Mouse (Mus musculus): ENCODE results near the gene Akip1. TPM values are rescaled to one million over a fixed set of nuclear protein-coding genes. Genes with fewer than 3 reads are reported as not detected.

Gene Akip1
- polyA plus RNA-seq, 1 experiment from 2014 or later: 18.5 TPM

DNA sequence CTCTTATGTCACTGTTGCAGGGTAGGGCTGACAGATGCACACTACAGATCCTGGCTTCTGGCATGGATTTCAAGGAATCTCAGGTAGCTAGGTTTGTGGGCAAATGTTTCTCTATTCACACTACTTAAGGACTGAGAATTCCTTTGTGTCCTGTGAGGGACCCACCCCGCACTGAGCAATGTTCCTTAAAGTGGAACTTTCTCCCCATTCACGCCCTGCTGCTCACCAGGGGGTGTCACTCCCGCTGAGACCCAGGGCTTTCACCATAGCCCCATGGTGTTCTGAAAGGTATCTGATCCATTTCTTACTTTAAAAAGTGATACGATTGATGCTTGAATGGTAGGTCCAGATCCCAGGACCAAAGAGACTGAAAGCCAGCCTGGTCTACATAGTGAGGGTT, 769 bp upstream of the Akip1 start:
- 0 out of 2 replicates have a peak, but pooled peaks cover 3% of the 10 kb centered on the region for H3K27me3 ChIP-seq (replicated peaks; ENCODE audit: control insufficient read depth, insufficient read depth, low read length)
- no peaks in the 10 kb centered on the region for H3K36me3 ChIP-seq (ENCODE audit: control insufficient read depth, insufficient read depth, low read length)
- peak overlapping the region; percentile 60; the same call in 1 of the 2 replicates for H3K4me3 ChIP-seq (ENCODE audit: low read depth, low read length)
- no peak overlapping the region for H3K9ac ChIP-seq (ENCODE audit: low read length)
- H3K4me2 ChIP-seq (ENCODE audit: low read length): peak overlapping the region; percentile 67
- no peak for DNase-seq (ENCODE audit: low spot score)
- H3K27ac ChIP-seq (ENCODE audit: low read depth, low read length): no peak overlapping the region
- peaks cover 2% of the 10 kb centered on the region; the same call in 1 of the 2 replicates for H3K4me1 ChIP-seq (ENCODE audit: control insufficient read depth, insufficient read depth, low read length)
- ATAC-seq: no peak
- 37% methylated on average over 4 of the region's 4 CpGs for WGBS
- H3K9me3 ChIP-seq (replicated peaks; ENCODE audit: control insufficient read depth, low read length): no peaks in the 10 kb centered on the region

DNA sequence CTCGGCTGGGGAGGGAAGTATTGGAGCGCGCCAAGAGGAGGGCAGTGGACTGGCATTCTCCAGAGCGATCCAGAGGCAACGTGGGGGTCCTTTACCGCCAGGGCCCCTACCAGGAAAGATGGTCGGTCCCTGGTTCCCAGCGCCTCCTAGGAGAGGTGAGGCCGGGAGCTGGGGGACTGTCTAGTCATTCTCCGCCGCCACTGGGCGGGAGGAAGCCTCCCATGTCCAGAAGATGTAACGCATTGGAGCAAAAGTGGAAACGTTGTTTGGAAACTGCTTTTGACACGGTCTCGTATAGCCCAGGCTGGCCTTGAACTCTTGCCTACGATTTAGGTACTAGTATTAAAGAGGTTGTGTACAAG, 507 bp downstream of the Akip1 start:
- 0 out of 2 replicates have a peak, but pooled peaks cover 3% of the 10 kb centered on the region for H3K27me3 ChIP-seq (replicated peaks; ENCODE audit: control insufficient read depth, insufficient read depth, low read length)
- 3% methylated on average over 17 of the region's 17 CpGs for WGBS
- DNase-seq (ENCODE audit: low spot score): no peak

DNA sequence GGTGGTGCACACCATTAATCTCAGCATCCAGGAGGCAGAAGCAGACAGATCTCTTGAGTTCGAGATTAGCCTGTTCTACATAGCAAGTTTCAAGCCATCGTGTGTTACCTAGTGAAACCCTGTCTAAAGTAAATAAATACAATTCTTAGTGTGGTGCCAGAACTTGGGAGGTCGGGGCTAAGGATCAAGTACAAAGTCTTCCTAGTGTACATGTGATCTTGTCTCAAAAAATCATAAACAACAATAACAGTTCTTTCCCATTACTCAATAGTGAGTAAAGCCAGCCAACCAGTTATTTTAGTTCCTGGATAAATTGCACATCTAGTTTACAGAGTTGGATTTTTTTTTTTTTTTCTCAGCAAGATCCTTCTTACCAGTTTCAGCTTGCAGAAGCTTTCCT, 971 bp downstream of the Akip1 start:
- no peak overlapping the region for H3K27ac ChIP-seq (ENCODE audit: low read depth, low read length)

More for the DNA sequence above, 507 bp downstream of the Akip1 start:
- Histone ChIP-seq H3K9me3 (replicated peaks; ENCODE audit: control insufficient read depth, low read length) (no peaks in the 10 kb centered on the region), H3K4me2 (ENCODE audit: low read length) (peak overlapping the region; percentile 67), H3K36me3 (ENCODE audit: control insufficient read depth, insufficient read depth, low read length) (peaks cover 3% of the 10 kb centered on the region; the same call in 1 of the 2 replicates), H3K27ac (ENCODE audit: low read depth, low read length) (no peak overlapping the region), H3K9ac (ENCODE audit: low read length) (peak overlapping the region; percentile 75), H3K4me3 (ENCODE audit: low read depth, low read length) (peak overlapping the region; percentile 60), H3K4me1 (ENCODE audit: control insufficient read depth, insufficient read depth, low read length) (peaks cover 2% of the 10 kb centered on the region; the same call in 1 of the 2 replicates)
- no peak; the same call in 1 of the 2 replicates for ATAC-seq

DNA sequence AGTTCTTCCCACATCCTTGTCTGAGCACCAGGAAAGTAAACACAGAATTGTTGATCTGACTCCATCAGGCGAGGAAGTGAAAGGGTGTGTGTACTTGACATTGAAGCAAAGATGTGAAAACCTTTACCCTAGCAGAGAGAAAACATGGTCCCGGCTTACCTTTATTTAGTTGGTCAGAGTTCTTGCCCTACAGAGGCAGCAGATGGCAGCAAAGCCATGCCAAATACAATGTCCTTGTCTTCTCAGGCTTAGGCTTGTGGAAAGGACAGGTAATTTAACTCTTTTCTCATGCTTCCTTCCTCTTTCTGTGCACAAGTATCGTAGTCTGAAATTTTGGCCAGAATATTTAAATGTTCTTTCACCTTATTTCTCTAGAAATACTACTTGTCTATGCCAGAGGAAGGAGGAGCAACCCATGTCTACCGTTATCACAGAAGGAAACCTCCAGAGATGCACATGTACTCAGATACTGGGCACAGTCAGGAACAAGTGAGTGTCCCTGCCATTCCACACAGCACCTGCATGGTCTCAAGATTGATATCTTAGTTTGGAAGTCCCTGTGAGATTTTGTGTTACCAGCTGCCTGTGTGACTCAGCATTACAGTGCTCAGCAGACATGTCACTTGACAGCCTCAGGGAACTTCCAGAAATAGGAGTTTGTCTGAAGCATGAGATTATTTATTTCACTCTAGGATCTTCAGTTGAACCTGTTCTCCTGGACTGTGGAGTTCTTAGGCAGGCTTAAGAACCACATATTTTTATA, 3.7 kb downstream of the Akip1 start:
- Histone ChIP-seq H3K27me3 (replicated peaks; ENCODE audit: control insufficient read depth, insufficient read depth, low read length) (0 out of 2 replicates have a peak, but pooled peaks cover 3% of the 10 kb centered on the region), H3K9ac (ENCODE audit: low read length) (no peak overlapping the region), H3K4me2 (ENCODE audit: low read length) (no peak overlapping the region), H3K36me3 (ENCODE audit: control insufficient read depth, insufficient read depth, low read length) (peaks cover 20% of the 10 kb centered on the region), H3K27ac (ENCODE audit: low read depth, low read length) (no peak overlapping the region), H3K4me1 (ENCODE audit: control insufficient read depth, insufficient read depth, low read length) (peaks cover 2% of the 10 kb centered on the region; the same call in 1 of the 2 replicates), H3K9me3 (replicated peaks; ENCODE audit: control insufficient read depth, low read length) (no peaks in the 10 kb centered on the region), H3K4me3 (ENCODE audit: low read depth, low read length) (no peak overlapping the region)
- DNase-seq (ENCODE audit: low spot score) (peak; percentile 68), ATAC-seq (no peak)
- WGBS: 58% methylated on average over 4 of the region's 4 CpGs

More for the DNA sequence above, 971 bp downstream of the Akip1 start:
- no peak for ATAC-seq
- DNase-seq (ENCODE audit: low spot score): no peak
- Histone ChIP-seq H3K4me2 (ENCODE audit: low read length) (peak overlapping the region; percentile 67), H3K4me1 (ENCODE audit: control insufficient read depth, insufficient read depth, low read length) (peaks cover 2% of the 10 kb centered on the region; the same call in 1 of the 2 replicates), H3K9ac (ENCODE audit: low read length) (no peak overlapping the region), H3K4me3 (ENCODE audit: low read depth, low read length) (peak overlapping the region; percentile 60; the same call in 1 of the 2 replicates), H3K27me3 (replicated peaks; ENCODE audit: control insufficient read depth, insufficient read depth, low read length) (0 out of 2 replicates have a peak, but pooled peaks cover 3% of the 10 kb centered on the region), H3K36me3 (ENCODE audit: control insufficient read depth, insufficient read depth, low read length) (peaks cover 7% of the 10 kb centered on the region; the same call in 1 of the 2 replicates), H3K9me3 (replicated peaks; ENCODE audit: control insufficient read depth, low read length) (no peaks in the 10 kb centered on the region)
- WGBS: 72% methylated on average over 3 of the region's 3 CpGs

DNA sequence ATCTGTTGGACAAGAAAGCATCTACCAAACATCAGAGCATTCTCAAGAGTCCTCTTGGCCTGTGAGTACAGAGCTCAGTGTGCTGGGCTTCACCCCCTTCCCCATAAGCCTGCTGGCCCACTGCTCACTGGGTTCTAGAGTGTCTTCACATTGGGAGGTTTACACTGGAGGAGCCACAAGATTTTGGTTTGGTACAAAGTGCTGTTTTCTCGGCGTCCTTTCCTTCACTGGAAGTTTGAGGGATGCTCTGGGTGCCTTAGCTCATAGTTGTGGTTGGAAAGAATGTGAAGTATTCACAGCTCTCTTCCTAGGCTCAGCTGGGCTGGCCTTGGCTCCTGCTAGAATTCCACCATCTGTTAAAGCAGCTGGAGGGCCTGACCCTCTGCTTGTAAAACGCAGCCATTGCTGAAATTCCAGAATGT, 5.5 kb downstream of the Akip1 start:
- H3K9ac ChIP-seq (ENCODE audit: low read length): no peak overlapping the region
- 83% methylated on average over 3 of the region's 3 CpGs for WGBS
- H3K27ac ChIP-seq (ENCODE audit: low read depth, low read length): no peak overlapping the region
- no peak for ATAC-seq
- H3K36me3 ChIP-seq (ENCODE audit: control insufficient read depth, insufficient read depth, low read length): peaks cover 25% of the 10 kb centered on the region
- DNase-seq (ENCODE audit: low spot score): no peak
- no peak overlapping the region for H3K4me2 ChIP-seq (ENCODE audit: low read length)
- H3K4me3 ChIP-seq (ENCODE audit: low read depth, low read length): no peak overlapping the region
- H3K4me1 ChIP-seq (ENCODE audit: control insufficient read depth, insufficient read depth, low read length): no peaks in the 10 kb centered on the region
- no peaks in the 10 kb centered on the region for H3K9me3 ChIP-seq (replicated peaks; ENCODE audit: control insufficient read depth, low read length)
- no peaks in the 10 kb centered on the region for H3K27me3 ChIP-seq (replicated peaks; ENCODE audit: control insufficient read depth, insufficient read depth, low read length)

DNA sequence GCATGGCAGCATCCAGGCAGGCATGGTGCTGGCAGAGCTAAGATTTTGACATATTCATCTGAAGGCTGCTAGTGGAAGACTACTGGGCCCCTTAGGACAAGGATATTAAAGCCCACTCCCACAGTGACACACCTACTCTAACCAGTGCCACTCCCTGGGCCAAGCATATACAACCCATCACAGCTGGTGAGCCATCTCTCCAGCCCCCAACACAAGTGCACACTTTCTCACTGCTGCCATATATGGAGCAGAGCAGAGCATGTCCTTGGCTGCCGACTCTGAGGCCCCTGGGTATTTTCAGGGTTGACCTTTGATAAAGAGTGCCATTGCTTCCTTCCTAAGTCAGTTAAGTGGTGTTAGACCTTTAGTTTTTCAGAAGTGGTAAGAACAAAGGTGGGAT, 6.6 kb downstream of the Akip1 start:
- ATAC-seq (no peak), DNase-seq (ENCODE audit: low spot score) (no peak)
- Histone ChIP-seq H3K9ac (ENCODE audit: low read length) (no peak overlapping the region), H3K4me3 (ENCODE audit: low read depth, low read length) (no peak overlapping the region), H3K9me3 (replicated peaks; ENCODE audit: control insufficient read depth, low read length) (no peaks in the 10 kb centered on the region), H3K27ac (ENCODE audit: low read depth, low read length) (no peak overlapping the region), H3K4me1 (ENCODE audit: control insufficient read depth, insufficient read depth, low read length) (no peaks in the 10 kb centered on the region), H3K27me3 (replicated peaks; ENCODE audit: control insufficient read depth, insufficient read depth, low read length) (no peaks in the 10 kb centered on the region), H3K4me2 (ENCODE audit: low read length) (no peak overlapping the region), H3K36me3 (ENCODE audit: control insufficient read depth, insufficient read depth, low read length) (peaks cover 25% of the 10 kb centered on the region)
- 92% methylated on average over 1 of the region's 1 CpGs for WGBS

DNA sequence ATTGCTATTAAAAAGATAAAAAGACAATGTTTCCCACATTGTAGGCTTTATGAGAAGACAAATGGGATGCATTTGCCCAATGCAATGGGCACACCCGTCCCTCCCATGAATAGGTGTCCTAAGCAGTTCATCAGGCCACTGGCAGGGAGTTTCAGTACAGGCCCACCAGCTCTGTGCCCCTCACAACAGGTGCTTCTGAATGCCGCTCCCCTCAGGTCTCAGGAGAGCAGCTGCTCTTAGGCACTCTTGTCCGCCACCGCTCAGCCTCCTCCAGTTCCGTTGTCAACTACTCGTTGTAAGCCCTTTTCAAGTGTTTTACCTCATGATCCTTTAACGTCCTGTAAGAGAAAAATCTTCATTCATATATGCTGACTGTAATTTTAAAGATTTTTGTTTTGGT, 8.7 kb downstream of the Akip1 start:
- no peak overlapping the region for H3K27ac ChIP-seq (ENCODE audit: low read depth, low read length)
- H3K4me3 ChIP-seq (ENCODE audit: low read depth, low read length): no peak overlapping the region
- no peak overlapping the region for H3K9ac ChIP-seq (ENCODE audit: low read length)
- DNase-seq (ENCODE audit: low spot score) (no peak), ATAC-seq (no peak)
- H3K4me2 ChIP-seq (ENCODE audit: low read length): no peak overlapping the region
- no peaks in the 10 kb centered on the region for H3K9me3 ChIP-seq (replicated peaks; ENCODE audit: control insufficient read depth, low read length)
- WGBS: 87% methylated on average over 7 of the region's 7 CpGs
- no peaks in the 10 kb centered on the region for H3K4me1 ChIP-seq (ENCODE audit: control insufficient read depth, insufficient read depth, low read length)
- peaks cover 25% of the 10 kb centered on the region for H3K36me3 ChIP-seq (ENCODE audit: control insufficient read depth, insufficient read depth, low read length)
- H3K27me3 ChIP-seq (replicated peaks; ENCODE audit: control insufficient read depth, insufficient read depth, low read length): no peaks in the 10 kb centered on the region

DNA sequence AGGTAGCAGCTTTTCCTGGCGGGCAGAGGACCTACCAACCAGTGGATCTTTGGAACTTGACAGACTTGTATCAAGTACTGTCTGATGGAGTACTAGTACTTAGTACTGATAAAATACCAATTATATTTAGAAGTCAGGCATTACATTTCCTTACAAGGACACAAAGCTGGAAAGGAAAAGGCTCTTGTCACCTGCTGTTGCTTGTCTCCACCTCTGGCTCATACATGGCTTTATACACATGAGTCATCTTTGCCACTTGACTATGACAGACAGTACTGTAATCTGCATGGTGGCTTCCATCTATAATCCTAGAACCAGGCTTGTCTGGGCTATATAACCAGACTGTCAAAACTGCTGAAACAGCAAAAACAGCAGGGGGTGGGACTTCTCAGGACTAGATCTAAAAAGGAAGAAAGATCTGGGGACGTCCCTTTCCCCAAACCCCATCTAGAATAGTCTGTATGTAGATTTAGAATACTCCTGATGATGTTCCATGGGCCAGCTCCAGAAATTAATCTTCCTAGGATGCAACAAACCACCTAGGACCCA, 10.0 kb downstream of the Akip1 start:
- Histone ChIP-seq H3K4me2 (ENCODE audit: low read length) (no peak overlapping the region), H3K4me3 (ENCODE audit: low read depth, low read length) (no peak overlapping the region), H3K36me3 (ENCODE audit: control insufficient read depth, insufficient read depth, low read length) (peaks cover 25% of the 10 kb centered on the region), H3K9me3 (replicated peaks; ENCODE audit: control insufficient read depth, low read length) (no peaks in the 10 kb centered on the region), H3K9ac (ENCODE audit: low read length) (no peak overlapping the region), H3K27ac (ENCODE audit: low read depth, low read length) (no peak overlapping the region), H3K4me1 (ENCODE audit: control insufficient read depth, insufficient read depth, low read length) (no peaks in the 10 kb centered on the region), H3K27me3 (replicated peaks; ENCODE audit: control insufficient read depth, insufficient read depth, low read length) (no peaks in the 10 kb centered on the region)
- no peak for DNase-seq (ENCODE audit: low spot score)
- ATAC-seq: no peak
- WGBS: 85% methylated on average over 2 of the region's 2 CpGs

DNA sequence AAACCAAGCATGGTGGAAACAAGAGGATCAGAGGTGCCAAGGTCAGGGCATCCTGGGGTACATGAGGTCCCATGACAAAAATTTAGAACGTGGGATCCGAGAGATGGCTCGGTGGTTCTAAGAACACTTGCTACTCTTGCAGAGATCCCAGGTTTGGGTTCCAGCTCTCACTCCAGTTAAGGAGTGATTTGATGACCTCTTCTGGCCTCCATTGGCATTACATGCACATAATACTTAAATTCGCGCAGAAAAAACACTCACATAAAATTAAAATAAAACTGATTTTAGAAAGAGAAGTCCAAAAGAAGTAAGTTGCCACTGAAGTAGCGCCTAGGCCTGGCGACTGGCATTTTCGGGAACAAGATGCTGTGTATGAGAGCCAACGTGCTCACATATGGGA, 15.8 kb downstream of the Akip1 start:
- H3K27ac ChIP-seq (ENCODE audit: low read depth, low read length): no peak overlapping the region
- 70% methylated on average over 9 of the region's 9 CpGs for WGBS
- no peaks in the 10 kb centered on the region for H3K4me1 ChIP-seq (ENCODE audit: control insufficient read depth, insufficient read depth, low read length)
- no peak overlapping the region for H3K4me2 ChIP-seq (ENCODE audit: low read length)
- no peak overlapping the region for H3K9ac ChIP-seq (ENCODE audit: low read length)
- ATAC-seq: no peak
- no peaks in the 10 kb centered on the region for H3K36me3 ChIP-seq (ENCODE audit: control insufficient read depth, insufficient read depth, low read length)
- peak; percentile 63 for DNase-seq (ENCODE audit: low spot score)
- H3K27me3 ChIP-seq (replicated peaks; ENCODE audit: control insufficient read depth, insufficient read depth, low read length): no peaks in the 10 kb centered on the region
- no peak overlapping the region for H3K4me3 ChIP-seq (ENCODE audit: low read depth, low read length)
- no peaks in the 10 kb centered on the region for H3K9me3 ChIP-seq (replicated peaks; ENCODE audit: control insufficient read depth, low read length)
